Mouse (Mus musculus): ENCODE results near the gene Rnf213.

DNA sequence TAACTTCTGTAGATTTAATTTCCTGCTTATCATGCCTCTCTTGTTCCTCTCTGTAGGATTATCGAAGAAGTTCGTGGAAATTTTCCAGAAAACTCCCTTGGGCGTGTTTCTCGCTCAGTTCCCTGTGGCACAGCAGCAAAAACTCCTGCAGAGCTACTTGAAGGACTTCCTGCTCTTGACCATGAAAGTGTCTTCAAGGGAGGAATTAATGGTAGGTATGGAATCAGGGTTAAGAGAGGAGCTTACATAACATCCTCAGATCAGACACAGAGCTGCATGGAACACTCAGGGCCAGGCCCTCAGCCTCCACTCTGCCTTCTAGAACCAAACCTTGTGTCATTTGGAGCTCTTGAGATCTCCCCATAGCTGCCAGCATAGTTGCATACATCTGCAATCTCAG is 63.2 kb downstream of the Rnf213 start:
- TF ChIP-seq POLR2AphosphoS2 (IDR thresholded peaks at IDR 0.05; ENCODE audit: insufficient read length, low read depth) = no peak
- no peak for TF ChIP-seq POLR2A (IDR thresholded peaks at IDR 0.05; ENCODE audit: insufficient read length, low read depth)
- no peak for TF ChIP-seq E2F4 (IDR thresholded peaks at IDR 0.05; ENCODE audit: insufficient read depth)
- TF ChIP-seq TCF12 (IDR thresholded peaks at IDR 0.05; ENCODE audit: insufficient read depth, poor library complexity, severe bottlenecking) = no peak
